Mouse (Mus musculus): ENCODE measurements around the gene Cers2. TPM values are rescaled to one million over a fixed set of nuclear protein-coding genes. Genes with fewer than 3 reads are reported as not detected.
A peak's percentile ranks its signal among the peaks of the same experiment; 100 is the strongest.
"Not testable (repeated sequence)": the region's sequence is repeated elsewhere in the genome, so short reads cannot be mapped to it uniquely, and the experiment has no call there.

Gene Cers2
- total and polyA plus RNA-seq, 3 experiments, result 70.6 to 105 (median 89.8) TPM

GRCm38 (mm10) chr3:95356701-95357449, 42.3 kb downstream of the Cers2 start, which contains the start of gene Setdb1:
Gene Setdb1 (minus strand): TSS chr3:95357202.
- peaks cover 11% of the 10 kb centered on the region for H3K79me2 ChIP-seq (replicated peaks; ENCODE audit: control insufficient read depth, extremely low read depth, insufficient read depth, poor library complexity, severe bottlenecking)
- peak within 1 kb of the TSS; percentile 56 to 98 (median 64) for H3K4me3 ChIP-seq (replicated peaks in 1 of 3; ENCODE audit: low read depth in 2 of 3, low read length in 2 of 3, poor library complexity in 1 of 3)
- peaks cover 17 to 20% of the 10 kb centered on the region in 2 experiments for H3K36me3 ChIP-seq (replicated peaks in 1 of 2; ENCODE audit: control insufficient read depth in 1 of 2, insufficient read depth in 1 of 2, low read length in 1 of 2)
- H3K27ac ChIP-seq (ENCODE audit: insufficient read depth, low read depth); H3K4me2 ChIP-seq (ENCODE audit: insufficient read depth, low read depth, poor library complexity, severe bottlenecking); in situ Hi-C loops (cut with MboI; ENCODE audit: low pct_ligation_motif_present, low pct_unique_long_range_greater_than_20kb, low sequenced_read_pairs); H3K9me3 ChIP-seq (replicated peaks; ENCODE audit: low read length); H3K27me3 ChIP-seq (replicated peaks); dilution Hi-C loops (cut with MboI; ENCODE audit: extremely low pct_ligation_motif_present, extremely low pct_unique_long_range_greater_than_20kb, low sequenced_read_pairs): not testable (repeated sequence)
- TF ChIP-seq IRF4 (IDR thresholded peaks at IDR 0.05; ENCODE audit: low read depth, low read length) (peak; percentile 72; the same call in 1 of the 2 replicates), KAT2A (IDR thresholded peaks at IDR 0.05; ENCODE audit: insufficient replicate concordance, low read length) (peak; percentile 84; the same call in 1 of the 2 replicates), TCF12 (IDR thresholded peaks at IDR 0.05; ENCODE audit: low read depth, low read length) (peak; percentile 28; the same call in 1 of the 2 replicates), MAZ (IDR thresholded peaks at IDR 0.05; ENCODE audit: low read depth, low read length) (peak; percentile 17; the same call in 1 of the 2 replicates), HCFC1 (IDR thresholded peaks at IDR 0.05; ENCODE audit: low read depth, low read length) (peak; percentile 89), CHD2 (IDR thresholded peaks at IDR 0.05; ENCODE audit: low read length) (peak; percentile 92), POLR2A (IDR thresholded peaks at IDR 0.05; ENCODE audit: low read depth, low read length) (peak; percentile 29; the same call in 1 of the 2 replicates), SIN3A (IDR thresholded peaks at IDR 0.05; ENCODE audit: low read length) (peak; percentile 77), MYC (IDR thresholded peaks at IDR 0.05; ENCODE audit: low read depth, low read length) (peak; percentile 63; the same call in 1 of the 2 replicates), TBP (conservative IDR thresholded peaks at IDR 0.05; ENCODE audit: low read depth, low read length) (0 out of 2 replicates have a peak, but pooled peaks have one; percentile 56), ELF1 (IDR thresholded peaks at IDR 0.05; ENCODE audit: low read depth, low read length) (peak; percentile 95)
- H3K9ac ChIP-seq (ENCODE audit: insufficient read depth, low read depth), result peak within 1 kb of the TSS; percentile 80; the same call in 1 of the 2 replicates
- H3K4me1 ChIP-seq (ENCODE audit: control insufficient read depth in 1 of 2, insufficient read depth in 2 of 2), result peaks cover 3 to 18% of the 10 kb centered on the region in 2 experiments; a peak in 2 of 4 replicates
- DNase-seq (ENCODE audit: extremely low read depth), result peak; percentile 97

- peaks cover 3 to 18% of the 10 kb centered on the region in 2 experiments; a peak in 2 of 4 replicates for H3K4me1 ChIP-seq (ENCODE audit: control insufficient read depth in 1 of 2, insufficient read depth in 2 of 2)
- no peak overlapping the region for H3K27ac ChIP-seq (ENCODE audit: insufficient read depth, low read depth)
- no peaks in the 10 kb centered on the region for H3K27me3 ChIP-seq (replicated peaks)
- dilution Hi-C loops (cut with MboI; ENCODE audit: extremely low pct_ligation_motif_present, extremely low pct_unique_long_range_greater_than_20kb, low sequenced_read_pairs) (no loop called here), in situ Hi-C loops (cut with MboI; ENCODE audit: low pct_ligation_motif_present, low pct_unique_long_range_greater_than_20kb, low sequenced_read_pairs) (no loop called here)
- no peak overlapping the region for H3K4me2 ChIP-seq (ENCODE audit: insufficient read depth, low read depth, poor library complexity, severe bottlenecking)
- H3K36me3 ChIP-seq (replicated peaks in 1 of 2; ENCODE audit: control insufficient read depth in 1 of 2, insufficient read depth in 1 of 2, low read length in 1 of 2), result peaks cover 11 to 15% of the 10 kb centered on the region in 2 experiments
- TF ChIP-seq ZNF384 (IDR thresholded peaks at IDR 0.05; ENCODE audit: low read depth, low read length) (no peak), MAZ (IDR thresholded peaks at IDR 0.05; ENCODE audit: low read depth, low read length) (no peak), USF1 (IDR thresholded peaks at IDR 0.05; ENCODE audit: low read depth, low read length) (no peak), ETS1 (conservative IDR thresholded peaks at IDR 0.05; ENCODE audit: low read depth, low read length) (no peak), NRF1 (IDR thresholded peaks at IDR 0.05; ENCODE audit: low read depth, low read length) (no peak), MYC (IDR thresholded peaks at IDR 0.05; ENCODE audit: low read depth, low read length) (no peak), GABPA (IDR thresholded peaks at IDR 0.05; ENCODE audit: insufficient replicate concordance, low read depth, low read length) (no peak), ELF1 (IDR thresholded peaks at IDR 0.05; ENCODE audit: low read depth, low read length) (no peak)
- no peak overlapping the region for H3K9ac ChIP-seq (ENCODE audit: insufficient read depth, low read depth)
- H3K9me3 ChIP-seq (replicated peaks; ENCODE audit: low read length), result peaks cover 3% of the 10 kb centered on the region
- no peak for DNase-seq (ENCODE audit: extremely low read depth)
- peaks cover 11% of the 10 kb centered on the region for H3K79me2 ChIP-seq (replicated peaks; ENCODE audit: control insufficient read depth, extremely low read depth, insufficient read depth, poor library complexity, severe bottlenecking)
- H3K4me3 ChIP-seq (replicated peaks in 1 of 3; ENCODE audit: low read depth in 2 of 3, low read length in 2 of 3, poor library complexity in 1 of 3), result no peak overlapping the region
Observed at GRCm38 (mm10) chr3:95357746-95358145, 43.2 kb downstream of the Cers2 start.
